Mouse (Mus musculus): ENCODE data around the gene Spg11.

DNA sequence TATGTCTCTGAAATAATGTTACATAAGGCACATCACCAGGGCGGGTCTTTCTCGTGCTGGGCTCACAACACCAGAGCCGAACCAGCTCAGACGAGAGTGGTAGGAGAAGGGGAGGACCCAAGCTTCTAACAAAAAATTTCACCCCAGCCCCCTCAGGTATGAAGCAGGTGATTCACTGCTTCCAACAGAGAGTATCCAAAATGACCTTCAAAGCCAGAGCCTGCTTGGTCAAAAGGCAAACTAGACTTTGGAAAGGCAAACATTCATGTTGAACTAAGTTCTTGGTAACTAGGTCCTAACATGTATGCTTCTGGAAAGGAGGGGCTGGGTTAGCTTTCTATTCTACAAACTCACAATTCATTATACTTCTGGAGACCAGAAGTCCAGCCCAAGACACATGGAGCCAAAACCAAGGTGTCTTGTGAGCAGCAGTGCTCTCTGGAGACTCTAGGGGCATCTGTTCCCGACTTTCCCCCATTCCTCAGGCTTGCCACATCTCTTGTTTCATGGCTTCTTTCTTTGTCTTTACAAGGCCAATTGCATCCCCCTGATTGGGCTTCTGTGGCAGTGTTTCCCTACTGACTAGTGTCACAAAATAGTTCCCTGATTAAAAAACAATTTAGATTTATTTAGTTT is 23.3 kb upstream of the Spg11 start:
- no peak for TF ChIP-seq CTCF (IDR thresholded peaks at IDR 0.05; ENCODE audit: insufficient read depth, low read depth, low read length)
- no peak for TF ChIP-seq POLR2A (IDR thresholded peaks at IDR 0.05; ENCODE audit: insufficient read depth, low read depth, low read length)

All from olfactory bulb, adult 2 months (tissue).